Mouse (Mus musculus): ENCODE measurements at regions not wholly inside any gene's neighbourhood (a gene's known extent, or its start where the extent isn't known, plus 50 kb on each side); places are given as distances from the start of the nearest gene placed in this dataset.

DNA sequence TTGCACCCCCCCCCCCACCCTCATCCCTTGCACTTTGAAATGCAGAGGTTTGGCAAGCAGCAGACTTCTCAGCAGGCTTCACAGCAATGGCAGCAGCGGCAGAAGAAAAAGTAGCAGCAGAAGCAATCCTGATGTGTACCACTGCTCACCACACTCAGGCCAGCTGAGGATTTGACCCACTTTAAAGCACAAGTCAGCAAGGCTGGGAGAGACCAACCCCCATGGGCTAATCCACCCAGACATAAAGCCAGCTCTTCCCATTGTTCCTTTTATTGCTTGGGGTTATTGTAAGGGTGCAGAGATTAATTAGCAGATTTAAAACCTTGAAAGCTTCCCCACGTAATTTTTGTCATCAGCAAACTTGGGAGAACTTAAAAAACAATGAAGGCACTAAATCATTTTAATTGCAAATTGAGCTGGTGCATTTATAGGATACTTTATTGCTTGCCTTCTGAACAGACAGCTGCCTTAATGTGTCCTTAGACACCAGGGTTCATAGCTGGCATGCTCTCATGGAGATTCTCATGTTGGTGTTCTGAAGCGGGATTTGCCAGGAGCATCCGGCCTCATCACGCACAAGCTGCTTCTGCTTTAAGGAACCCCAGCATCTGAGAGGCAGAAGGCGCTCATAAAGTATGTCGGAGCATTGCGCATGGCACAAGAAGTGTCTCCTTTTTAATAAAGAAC is 83.1 kb upstream of the Reg3g start:
- TF ChIP-seq TCF12 (IDR thresholded peaks at IDR 0.05; ENCODE audit: low read depth, low read length) = no peak
- TF ChIP-seq MAX (IDR thresholded peaks at IDR 0.05; ENCODE audit: low read length) = no peak
- TF ChIP-seq EP300 (IDR thresholded peaks at IDR 0.05; ENCODE audit: low read length) = no peak
- no peak for TF ChIP-seq SMC3 (IDR thresholded peaks at IDR 0.05; ENCODE audit: low read depth, low read length)
- no peak for TF ChIP-seq CTCF (conservative IDR thresholded peaks at IDR 0.05 in 1 of 2, IDR thresholded peaks at IDR 0.05 in 1 of 2; ENCODE audit: low read depth in 2 of 2, low read length in 2 of 2)
- no peak for TF ChIP-seq USF1 (IDR thresholded peaks at IDR 0.05; ENCODE audit: low read depth, low read length)
- no peak for TF ChIP-seq POLR2A (IDR thresholded peaks at IDR 0.05; ENCODE audit: low read depth, low read length)
